Mouse (Mus musculus) lung, adult 2 months (tissue): ENCODE data around the gene Igfbp4. TPM values are rescaled to one million over a fixed set of nuclear protein-coding genes. Genes with fewer than 3 reads are reported as not detected.

ENCODE experiments used
- DNase-seq: peaks from one replicate; pipeline ENCODE4 v3.0.0; 2022
- H3K4me1 ChIP-seq: fragments of 200-500 bp; 2 replicates; pipeline ENCODE4 v1.6.1; 2011; ENCODE audit warnings: low read length; ENCODE audit not compliant: control insufficient read depth, insufficient read depth
- H3K4me3 ChIP-seq: fragments of 200-500 bp; replicated peaks from 2 replicates; pipeline ENCODE3; 2011; ENCODE audit warnings: low read depth, mild to moderate bottlenecking, control low read depth, low read length; ENCODE audit errors: extremely low read depth
- CTCF ChIP-seq: fragments of 200-500 bp; IDR thresholded peaks from 2 replicates; pipeline ENCODE4 v1.5.1; 2011; ENCODE audit warnings: mild to moderate bottlenecking, low read length, control low read depth; ENCODE audit not compliant: insufficient read depth
- POLR2A ChIP-seq: fragments of 200-500 bp; IDR thresholded peaks from 2 replicates; pipeline ENCODE4 v1.6.1; 2011; ENCODE audit warnings: low read depth, mild to moderate bottlenecking, control low read depth, low read length, borderline replicate concordance; ENCODE audit errors: extremely low read depth
- WGBS: fragments of 180-500 bp; shearing (Covaris S2); methylation state at CpG from one replicate; pipeline ENCODE4 v1.1.7; 2018; 5-methylcytosine and 5-hydroxymethylcytosine counted together
- polyA plus RNA-seq: library from polyadenylated mRNA; depleted of rRNA; stranded (reverse); fragments of >200 nt; gene quantifications from 2 replicates; pipeline ENCODE4 v1.2.3, GENCODE M21; 2012

Gene Igfbp4
- polyA plus RNA-seq, 1 experiment, result 481 TPM

DNA sequence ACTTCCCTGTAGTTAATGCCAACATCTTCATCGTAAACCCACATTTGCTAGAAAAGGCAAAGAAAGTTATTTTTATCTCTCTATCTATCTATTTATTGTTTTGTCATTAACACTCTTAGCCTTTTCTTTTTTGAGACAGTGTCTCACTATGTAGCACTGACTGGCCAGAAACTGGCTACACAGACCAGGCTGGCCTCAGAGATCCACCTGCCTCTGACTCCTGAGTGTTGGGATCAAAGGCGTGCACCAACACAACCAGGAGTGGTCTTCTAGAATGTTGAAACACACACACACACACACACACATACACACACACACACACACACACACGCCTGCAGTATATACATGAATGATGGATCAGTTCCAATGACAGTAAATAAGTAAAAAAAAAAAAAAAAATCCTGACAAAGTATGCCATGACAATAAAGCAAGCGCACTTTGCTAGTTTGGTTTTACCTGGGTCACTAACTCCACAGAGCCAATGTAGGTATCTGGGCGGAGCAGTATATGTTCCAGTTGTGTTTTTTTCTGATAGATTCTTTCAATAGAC lies 18.6 kb upstream of the Igfbp4 start:
- Histone ChIP-seq H3K4me1 (no peaks in the 10 kb centered on the region), H3K4me3 (no peak overlapping the region)
- TF ChIP-seq CTCF, result no peak
- no peak for TF ChIP-seq POLR2A
- no peak for DNase-seq
- WGBS, result 75% methylated on average over 5 of the region's 5 CpGs

GRCm38 (mm10) chr11:99023094-99023493 lies 17.9 kb upstream of the Igfbp4 start:
- TF ChIP-seq CTCF (no peak), POLR2A (no peak)
- WGBS, result 8% methylated on average over 4 of the region's 4 CpGs

DNA sequence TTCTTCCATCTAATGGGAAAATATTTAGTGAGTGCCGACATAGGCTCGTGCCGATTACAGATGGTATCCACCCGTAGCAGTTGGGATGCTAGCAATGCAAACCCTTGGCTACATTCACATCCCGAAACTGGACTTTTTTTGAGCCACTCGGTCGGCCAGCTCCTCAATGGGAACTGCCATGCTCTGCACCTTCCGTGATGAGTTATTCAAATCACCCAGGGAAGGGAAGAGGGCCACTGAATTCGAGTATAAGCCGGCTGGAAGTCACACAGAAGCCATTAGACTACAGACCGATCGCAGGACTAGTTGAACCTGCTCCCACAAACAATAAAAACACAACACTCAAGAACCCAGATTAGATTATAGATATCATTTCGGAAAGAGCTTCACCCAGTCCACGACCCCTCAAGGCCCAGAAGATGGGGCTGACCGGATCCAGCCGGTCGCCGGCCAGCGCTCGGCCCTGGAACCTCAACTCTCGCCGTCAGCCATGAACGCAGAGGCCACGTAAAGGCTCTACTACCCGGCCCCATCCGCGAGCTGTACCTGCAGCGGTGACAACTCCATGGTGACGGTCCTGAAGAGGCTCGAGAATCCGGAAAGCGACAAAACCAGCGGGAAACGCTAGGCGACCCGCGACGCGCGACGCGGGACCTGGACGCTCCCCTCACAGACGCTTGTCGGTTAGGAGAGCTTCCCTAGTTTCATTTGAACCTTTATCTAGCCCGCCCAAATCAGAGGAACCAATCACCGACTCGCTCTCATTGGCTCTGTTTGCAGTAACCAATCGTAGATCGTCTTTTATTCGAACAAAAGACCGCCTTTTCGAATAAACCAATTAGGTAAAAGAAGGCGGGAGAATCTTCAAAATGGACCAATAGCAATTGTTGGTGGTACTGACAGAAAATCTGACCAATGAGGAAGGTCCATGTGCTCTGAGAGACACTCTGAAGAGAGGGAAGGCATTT lies 17.3 kb upstream of the Igfbp4 start, which contains the start of gene Top2a:
Gene Top2a (minus strand): TSS at position 690 of the 968 bp plus-strand sequence.
- H3K4me1 ChIP-seq, result no peaks in the 10 kb centered on the region
- peak within 1 kb of the TSS; percentile 78 for H3K4me3 ChIP-seq
- under 1% methylated on average over 54 of the region's 54 CpGs for WGBS
- DNase-seq, result peak; percentile 96
- TF ChIP-seq POLR2A (no peak), CTCF (no peak)

More at GRCm38 (mm10) chr11:99023094-99023493, 17.9 kb upstream of the Igfbp4 start:
- no peak for DNase-seq
- Histone ChIP-seq H3K4me1 (no peaks in the 10 kb centered on the region), H3K4me3 (no peak overlapping the region)

GRCm38 (mm10) chr11:99024468-99025134 lies 16.4 kb upstream of the Igfbp4 start:
- 25% methylated on average over 18 of the region's 18 CpGs for WGBS

GRCm38 (mm10) chr11:99025878-99026277 lies 15.2 kb upstream of the Igfbp4 start:
- 87% methylated on average over 6 of the region's 6 CpGs for WGBS
- TF ChIP-seq CTCF (no peak), POLR2A (no peak)
- Histone ChIP-seq H3K4me3 (no peak overlapping the region), H3K4me1 (no peaks in the 10 kb centered on the region)
- no peak for DNase-seq

More at GRCm38 (mm10) chr11:99024468-99025134, 16.4 kb upstream of the Igfbp4 start:
- peak overlapping the region; percentile 78 for H3K4me3 ChIP-seq
- no peaks in the 10 kb centered on the region for H3K4me1 ChIP-seq
- DNase-seq, result no peak
- TF ChIP-seq CTCF (no peak), POLR2A (no peak)

GRCm38 (mm10) chr11:99026899-99027440 lies 14.1 kb upstream of the Igfbp4 start:
- DNase-seq, result no peak
- 82% methylated on average over 12 of the region's 12 CpGs for WGBS

GRCm38 (mm10) chr11:99035350-99035749 lies 5.7 kb upstream of the Igfbp4 start:
- peaks cover 5% of the 10 kb centered on the region for H3K4me1 ChIP-seq
- H3K4me3 ChIP-seq, result no peak overlapping the region
- no peak for TF ChIP-seq POLR2A
- TF ChIP-seq CTCF, result no peak
- WGBS, result 74% methylated on average over 4 of the region's 4 CpGs
- DNase-seq, result no peak

More at GRCm38 (mm10) chr11:99026899-99027440, 14.1 kb upstream of the Igfbp4 start:
- no peak overlapping the region for H3K4me3 ChIP-seq
- no peak for TF ChIP-seq CTCF
- TF ChIP-seq POLR2A, result no peak
- H3K4me1 ChIP-seq, result no peaks in the 10 kb centered on the region

- DNase-seq, result no peak
- WGBS, result 61% methylated on average over 6 of the region's 6 CpGs
- peaks cover 6% of the 10 kb centered on the region for H3K4me1 ChIP-seq
- TF ChIP-seq CTCF (no peak), POLR2A (no peak)
- H3K4me3 ChIP-seq, result no peak overlapping the region
Observed at GRCm38 (mm10) chr11:99036254-99036653, 4.8 kb upstream of the Igfbp4 start.

- DNase-seq, result peak; percentile 81
Observed at GRCm38 (mm10) chr11:99039782-99040181, 1.3 kb upstream of the Igfbp4 start.

More at GRCm38 (mm10) chr11:99039782-99040181, 1.3 kb upstream of the Igfbp4 start:
- TF ChIP-seq CTCF (peak; percentile 84), POLR2A (no peak)
- peak overlapping the region; percentile 59 for H3K4me3 ChIP-seq
- WGBS, result under 1% methylated on average over 15 of the region's 15 CpGs
- peaks cover 11% of the 10 kb centered on the region for H3K4me1 ChIP-seq
